Mouse (Mus musculus): ENCODE measurements at regions not wholly inside any gene's neighbourhood (a gene's known extent, or its start where the extent isn't known, plus 50 kb on each side); places are given as distances from the start of the nearest gene placed in this dataset.

GRCm38 (mm10) chr1:94827628-94828027 lies 485.8 kb upstream of the Fam174a start:
- no peak for ATAC-seq (replicated peaks)
- Histone ChIP-seq H3K4me2 (no peak overlapping the region), H3K4me1 (no peaks in the 10 kb centered on the region), H3K27ac (no peak overlapping the region), H3K27me3 (replicated peaks) (no peaks in the 10 kb centered on the region), H3K36me3 (replicated peaks) (no peaks in the 10 kb centered on the region), H3K9me3 (no peaks in the 10 kb centered on the region), H3K9ac (no peak overlapping the region), H3K4me3 (no peak overlapping the region)

- H3K27ac ChIP-seq, result no peak overlapping the region
- H3K9ac ChIP-seq, result no peak overlapping the region
- H3K36me3 ChIP-seq (replicated peaks), result no peaks in the 10 kb centered on the region
- H3K4me3 ChIP-seq, result no peak overlapping the region
- WGBS, result 90% methylated on average over 4 of the region's 4 CpGs
- no peak overlapping the region for H3K4me2 ChIP-seq
- H3K9me3 ChIP-seq, result no peaks in the 10 kb centered on the region
- no peak for ATAC-seq (replicated peaks)
- H3K27me3 ChIP-seq (replicated peaks), result no peaks in the 10 kb centered on the region
- no peaks in the 10 kb centered on the region for H3K4me1 ChIP-seq
These were observed 477.4 kb upstream of the Fam174a start for GRCm38 (mm10) chr1:94835982-94836381.

GRCm38 (mm10) chr1:94851522-94851921 lies 461.9 kb upstream of the Fam174a start:
- 89% methylated on average over 1 of the region's 1 CpGs for WGBS
- no peaks in the 10 kb centered on the region for H3K4me1 ChIP-seq
- H3K4me3 ChIP-seq, result no peak overlapping the region
- no peak overlapping the region for H3K4me2 ChIP-seq
- no peaks in the 10 kb centered on the region for H3K9me3 ChIP-seq
- no peaks in the 10 kb centered on the region for H3K27me3 ChIP-seq (replicated peaks)
- ATAC-seq (replicated peaks), result no peak
- no peaks in the 10 kb centered on the region for H3K36me3 ChIP-seq (replicated peaks)
- H3K27ac ChIP-seq, result no peak overlapping the region
- no peak overlapping the region for H3K9ac ChIP-seq

GRCm38 (mm10) chr1:94858464-94858863 lies 455.0 kb upstream of the Fam174a start:
- Histone ChIP-seq H3K27me3 (replicated peaks) (no peaks in the 10 kb centered on the region), H3K27ac (no peak overlapping the region), H3K36me3 (replicated peaks) (no peaks in the 10 kb centered on the region), H3K4me3 (no peak overlapping the region), H3K9ac (no peak overlapping the region), H3K4me1 (no peaks in the 10 kb centered on the region), H3K9me3 (no peaks in the 10 kb centered on the region), H3K4me2 (no peak overlapping the region)
- no peak for ATAC-seq (replicated peaks)
- WGBS, result 87% methylated on average over 2 of the region's 2 CpGs

GRCm38 (mm10) chr1:94868872-94869271 lies 444.6 kb upstream of the Fam174a start:
- Histone ChIP-seq H3K9ac (no peak overlapping the region), H3K27ac (no peak overlapping the region), H3K9me3 (no peaks in the 10 kb centered on the region), H3K4me3 (no peak overlapping the region), H3K4me2 (no peak overlapping the region), H3K36me3 (replicated peaks) (no peaks in the 10 kb centered on the region), H3K27me3 (replicated peaks) (no peaks in the 10 kb centered on the region), H3K4me1 (no peaks in the 10 kb centered on the region)
- no peak for ATAC-seq (replicated peaks)

- H3K27me3 ChIP-seq (replicated peaks), result no peaks in the 10 kb centered on the region
- no peak overlapping the region for H3K4me2 ChIP-seq
- no peak overlapping the region for H3K27ac ChIP-seq
- no peak for ATAC-seq (replicated peaks)
- no peaks in the 10 kb centered on the region for H3K4me1 ChIP-seq
- H3K9me3 ChIP-seq, result no peaks in the 10 kb centered on the region
- no peak overlapping the region for H3K9ac ChIP-seq
- no peak overlapping the region for H3K4me3 ChIP-seq
- 96% methylated on average over 1 of the region's 1 CpGs for WGBS
- H3K36me3 ChIP-seq (replicated peaks), result no peaks in the 10 kb centered on the region
These were observed 432.9 kb upstream of the Fam174a start for GRCm38 (mm10) chr1:94880553-94880952.

GRCm38 (mm10) chr1:94904982-94905507 lies 408.4 kb upstream of the Fam174a start:
- 87% methylated on average over 3 of the region's 3 CpGs for WGBS
- no peak overlapping the region for H3K9ac ChIP-seq
- no peaks in the 10 kb centered on the region for H3K27me3 ChIP-seq (replicated peaks)
- H3K9me3 ChIP-seq, result no peaks in the 10 kb centered on the region
- no peak overlapping the region for H3K27ac ChIP-seq
- no peak overlapping the region for H3K4me3 ChIP-seq
- H3K4me1 ChIP-seq, result no peaks in the 10 kb centered on the region
- no peaks in the 10 kb centered on the region for H3K36me3 ChIP-seq (replicated peaks)
- no peak overlapping the region for H3K4me2 ChIP-seq
- ATAC-seq (replicated peaks), result no peak

GRCm38 (mm10) chr1:94910839-94911238 lies 402.6 kb upstream of the Fam174a start:
- no peaks in the 10 kb centered on the region for H3K36me3 ChIP-seq (replicated peaks)
- no peaks in the 10 kb centered on the region for H3K9me3 ChIP-seq
- H3K4me1 ChIP-seq, result no peaks in the 10 kb centered on the region
- H3K9ac ChIP-seq, result no peak overlapping the region
- ATAC-seq (replicated peaks), result peak; percentile 90
- H3K27ac ChIP-seq, result no peak overlapping the region
- no peak overlapping the region for H3K4me2 ChIP-seq
- H3K27me3 ChIP-seq (replicated peaks), result no peaks in the 10 kb centered on the region
- no peak overlapping the region for H3K4me3 ChIP-seq
